Mouse (Mus musculus) monocyte, adult 5-6 weeks (primary cell): ENCODE results near the gene Lrp6. TPM values are rescaled to one million over a fixed set of nuclear protein-coding genes. Genes with fewer than 3 reads are reported as not detected.
A peak's percentile ranks its signal among the peaks of the same experiment; 100 is the strongest.

ENCODE experiments used
- ATAC-seq: fragments of 153-309, 156-312 bp; replicated peaks from 2 replicates; pipeline ENCODE4 v1.8.0; 2017; ENCODE audit warnings: mild to moderate bottlenecking; ENCODE audit not compliant: low TSS enrichment, insufficient number of reproducible peaks, severe bottlenecking, poor library complexity, low FRiP score
- total RNA-seq: library from RNA; stranded (forward); fragments of 200-1000, 200-491, 200-594 nt; gene quantifications from 3 replicates; pipeline ENCODE4 v1.2.3, GENCODE M21; 2017

Gene Lrp6
- total RNA-seq, 1 experiment from 2014 or later: 39.6 TPM

- ATAC-seq: no peak
Measured at GRCm38 (mm10) chr6:134458376-134458775, 108.4 kb downstream of the Lrp6 start.

GRCm38 (mm10) chr6:134454093-134454492 is 112.7 kb downstream of the Lrp6 start:
- no peak for ATAC-seq

- 0 out of 2 replicates have a peak, but pooled peaks have one; percentile 9 for ATAC-seq
Measured at GRCm38 (mm10) chr6:134450661-134451119, 116.1 kb downstream of the Lrp6 start.

- ATAC-seq: no peak
Measured at GRCm38 (mm10) chr6:134449958-134450357, 116.8 kb downstream of the Lrp6 start.

- no peak for ATAC-seq
Measured at GRCm38 (mm10) chr6:134448451-134448850, 118.3 kb downstream of the Lrp6 start.

GRCm38 (mm10) chr6:134443925-134444324 is 122.8 kb downstream of the Lrp6 start:
- no peak for ATAC-seq

GRCm38 (mm10) chr6:134443198-134443904 is 123.4 kb downstream of the Lrp6 start:
- ATAC-seq: no peak

GRCm38 (mm10) chr6:134442219-134442618 is 124.5 kb downstream of the Lrp6 start:
- no peak for ATAC-seq

GRCm38 (mm10) chr6:134441716-134442115 is 125.0 kb downstream of the Lrp6 start:
- ATAC-seq: no peak

- ATAC-seq: no peak
Measured at GRCm38 (mm10) chr6:134440023-134440422, 126.7 kb downstream of the Lrp6 start.

GRCm38 (mm10) chr6:134439401-134440021 is 127.3 kb downstream of the Lrp6 start:
- ATAC-seq: no peak

- peak; percentile 22; the same call in 1 of the 2 replicates for ATAC-seq
Measured at GRCm38 (mm10) chr6:134436955-134437354, 129.8 kb downstream of the Lrp6 start.

GRCm38 (mm10) chr6:134434866-134435390 is 131.8 kb downstream of the Lrp6 start:
- no peak for ATAC-seq

GRCm38 (mm10) chr6:134434044-134434443 is 132.7 kb downstream of the Lrp6 start:
- ATAC-seq: no peak

GRCm38 (mm10) chr6:134433281-134433680 is 133.5 kb downstream of the Lrp6 start:
- ATAC-seq: no peak

GRCm38 (mm10) chr6:134431583-134431982 is 135.2 kb downstream of the Lrp6 start:
- ATAC-seq: no peak

GRCm38 (mm10) chr6:134430161-134430799 is 136.5 kb downstream of the Lrp6 start:
- no peak for ATAC-seq

- no peak for ATAC-seq
Measured at GRCm38 (mm10) chr6:134428455-134428854, 138.3 kb downstream of the Lrp6 start.

GRCm38 (mm10) chr6:134427165-134427564 is 139.6 kb downstream of the Lrp6 start:
- ATAC-seq: no peak
